Mouse (Mus musculus) heart, postnatal 0 days (tissue): ENCODE measurements around the gene Fscn3. TPM values are rescaled to one million over a fixed set of nuclear protein-coding genes. Genes with fewer than 3 reads are reported as not detected.
A peak's percentile ranks its signal among the peaks of the same experiment; 100 is the strongest.

Experiments
- ATAC-seq: fragments of 200-750 bp; cut with Nextera tagmentation; 2 replicates; pipeline ENCODE4 v1.8.0; 2017; ENCODE audit warnings: low read depth, moderate number of reproducible peaks, moderate library complexity; ENCODE audit not compliant: insufficient read depth
- DNase-seq: peaks from one replicate; pipeline ENCODE4 v3.0.0-alpha.2; 2016; ENCODE audit warnings: low spot score
- H3K27ac ChIP-seq: fragments of 300-500 bp; sonication (generic); 2 replicates; pipeline ENCODE4 v1.5.1; 2014; ENCODE audit warnings: low read depth, mild to moderate bottlenecking
- H3K27me3 ChIP-seq: fragments of 300-500 bp; sonication (generic); 2 replicates; pipeline ENCODE4 v1.6.1; 2014; ENCODE audit warnings: low read length, mixed read lengths; ENCODE audit not compliant: control insufficient read depth, insufficient read depth
- H3K36me3 ChIP-seq: fragments of 300-500 bp; sonication (generic); replicated peaks from 2 replicates; pipeline ENCODE4 v1.6.1; 2014; ENCODE audit warnings: low read length, mixed read lengths; ENCODE audit not compliant: control insufficient read depth, insufficient read depth
- H3K4me1 ChIP-seq: fragments of 300-500 bp; sonication (generic); 2 replicates; pipeline ENCODE4 v1.6.1; 2014; ENCODE audit warnings: antibody characterized with exemption; ENCODE audit not compliant: control insufficient read depth, insufficient read depth
- H3K4me2 ChIP-seq: fragments of 300-500 bp; sonication (generic); 2 replicates; pipeline ENCODE4 v1.6.1; 2014; ENCODE audit warnings: low read depth, mild to moderate bottlenecking, low read length, moderate library complexity
- H3K4me3 ChIP-seq: fragments of 300-500 bp; sonication (generic); 2 replicates; pipeline ENCODE4 v1.5.1; 2014; ENCODE audit warnings: low read depth, low read length
- H3K9ac ChIP-seq: fragments of 300-500 bp; sonication (generic); replicated peaks from 2 replicates; pipeline ENCODE4 v1.6.1; 2014; ENCODE audit warnings: low read depth, low read length, mixed read lengths
- H3K9me3 ChIP-seq: fragments of 300-500 bp; sonication (generic); replicated peaks from 2 replicates; pipeline ENCODE4 v1.6.1; 2016; ENCODE audit warnings: low read length; ENCODE audit not compliant: control insufficient read depth
- CTCF ChIP-seq: IDR thresholded peaks from 2 replicates; pipeline ENCODE4 v1.5.1; 2016; ENCODE audit warnings: antibody characterized with exemption, control low read depth, low read depth
- EP300 ChIP-seq: IDR thresholded peaks from 2 replicates; pipeline ENCODE4 v1.6.1; 2016; ENCODE audit warnings: antibody characterized with exemption, low read depth
- WGBS: fragments of 180-500 bp; shearing (Covaris S2); extraction: QIAGEN DNeasy Blood & Tissue Kit; methylation state at CpG from one replicate; pipeline ENCODE4 v1.1.7; 2014; 5-methylcytosine and 5-hydroxymethylcytosine counted together
- polyA plus RNA-seq: library from polyadenylated mRNA; unstranded; fragments of >200 nt; fragmentation: Nextera tagmentation; extraction: Ambion mirVana; gene quantifications from 2 replicates; pipeline ENCODE4 v1.2.1, GENCODE M21; 2015
- total RNA-seq: library from RNA; depleted of rRNA; stranded (reverse); fragments of >200 nt; gene quantifications from 2 replicates; pipeline ENCODE4 v1.2.3, GENCODE M21; 2014; ENCODE audit warnings: low replicate concordance; rRNA removed

Fscn3 gene
- total and polyA plus RNA-seq, 2 experiments from 2014 or later, result not detected

GRCm38 (mm10) chr6:28480752-28481492, 53.3 kb downstream of the Fscn3 start:
- Histone ChIP-seq H3K36me3 (no peaks in the 10 kb centered on the region), H3K27me3 (no peaks in the 10 kb centered on the region), H3K4me2 (peak overlapping the region; percentile 94), H3K4me3 (peak overlapping the region; percentile 88), H3K9ac (peak overlapping the region; percentile 88), H3K27ac (peak overlapping the region; percentile 92), H3K9me3 (no peaks in the 10 kb centered on the region), H3K4me1 (peaks cover 55% of the 10 kb centered on the region)
- TF ChIP-seq EP300 (no peak), CTCF (no peak)
- no peak for DNase-seq
- 2% methylated on average over 21 of the region's 21 CpGs for WGBS
- ATAC-seq, result no peak

GRCm38 (mm10) chr6:28482711-28483315, 55.2 kb downstream of the Fscn3 start:
- Histone ChIP-seq H3K4me3 (no peak overlapping the region), H3K4me1 (peaks cover 73% of the 10 kb centered on the region), H3K27ac (no peak overlapping the region), H3K4me2 (peak overlapping the region; percentile 4; the same call in 1 of the 2 replicates), H3K27me3 (no peaks in the 10 kb centered on the region), H3K9ac (no peak overlapping the region), H3K9me3 (no peaks in the 10 kb centered on the region), H3K36me3 (no peaks in the 10 kb centered on the region)
- ATAC-seq, result no peak
- no peak for DNase-seq
- TF ChIP-seq EP300, result no peak
- no peak for TF ChIP-seq CTCF
- WGBS, result 58% methylated on average over 4 of the region's 4 CpGs

GRCm38 (mm10) chr6:28486008-28486407, 58.4 kb downstream of the Fscn3 start:
- 36% methylated on average over 2 of the region's 2 CpGs for WGBS
- peaks cover 6% of the 10 kb centered on the region; the same call in 1 of the 2 replicates for H3K36me3 ChIP-seq
- DNase-seq (peak; percentile 73), ATAC-seq (peak; percentile 87)
- H3K27me3 ChIP-seq, result no peaks in the 10 kb centered on the region
- H3K4me3 ChIP-seq, result no peak overlapping the region
- no peak overlapping the region for H3K9ac ChIP-seq
- peak overlapping the region; percentile 32; the same call in 1 of the 2 replicates for H3K4me2 ChIP-seq
- peaks cover 73% of the 10 kb centered on the region for H3K4me1 ChIP-seq
- peak overlapping the region; percentile 77 for H3K27ac ChIP-seq
- no peaks in the 10 kb centered on the region for H3K9me3 ChIP-seq
- no peak for TF ChIP-seq EP300
- no peak for TF ChIP-seq CTCF

- H3K27ac ChIP-seq, result peak overlapping the region; percentile 77
- H3K4me3 ChIP-seq, result no peak overlapping the region
- ATAC-seq (no peak), DNase-seq (no peak)
- H3K4me1 ChIP-seq, result peaks cover 68% of the 10 kb centered on the region
- H3K4me2 ChIP-seq, result peak overlapping the region; percentile 32; the same call in 1 of the 2 replicates
- H3K9me3 ChIP-seq, result no peaks in the 10 kb centered on the region
- H3K36me3 ChIP-seq, result peaks cover 6% of the 10 kb centered on the region; the same call in 1 of the 2 replicates
- TF ChIP-seq CTCF, result no peak
- no peak for TF ChIP-seq EP300
- H3K9ac ChIP-seq, result no peak overlapping the region
- 46% methylated on average over 2 of the region's 2 CpGs for WGBS
- H3K27me3 ChIP-seq, result no peaks in the 10 kb centered on the region
Observed at GRCm38 (mm10) chr6:28486471-28486870, 58.9 kb downstream of the Fscn3 start.

GRCm38 (mm10) chr6:28486905-28487304, 59.3 kb downstream of the Fscn3 start:
- ATAC-seq (no peak), DNase-seq (no peak)
- H3K27me3 ChIP-seq, result no peaks in the 10 kb centered on the region
- no peaks in the 10 kb centered on the region for H3K9me3 ChIP-seq
- no peak overlapping the region for H3K4me3 ChIP-seq
- peaks cover 64% of the 10 kb centered on the region for H3K4me1 ChIP-seq
- whole genome bisulfite sequencing, result 87% methylated on average over 7 of the region's 7 CpGs
- no peak overlapping the region; the same call in 1 of the 2 replicates for H3K4me2 ChIP-seq
- TF ChIP-seq CTCF (no peak), EP300 (no peak)
- H3K36me3 ChIP-seq, result peaks cover 6% of the 10 kb centered on the region; the same call in 1 of the 2 replicates
- no peak overlapping the region for H3K9ac ChIP-seq
- 0 out of 2 replicates have a peak overlapping the region, but pooled peaks have one; percentile 77 for H3K27ac ChIP-seq

Other genes with a start within 250 kb of the Fscn3 start
- 18.6 and 19.5 TPM in 2 replicates for gene Zfp800, start 29.8 kb upstream of the Fscn3 start, total RNA-seq
- 11.0 and 12.7 TPM in 2 replicates for gene Zfp800, start 29.8 kb upstream of the Fscn3 start, polyA plus RNA-seq
- 219 and 253 TPM in 2 replicates for gene Arf5, start 4.2 kb upstream of the Fscn3 start, total RNA-seq
- 235 and 240 TPM in 2 replicates for gene Arf5, start 4.2 kb upstream of the Fscn3 start, polyA plus RNA-seq
- 5.9 and 6.4 TPM in 2 replicates for gene Gcc1, start 601 bp downstream of the Fscn3 start, total RNA-seq
- gene Gcc1, start 601 bp downstream of the Fscn3 start, polyA plus RNA-seq, result 4.2 and 4.3 TPM in 2 replicates
- not detected in 2 replicates for gene Pax4, start 21.6 kb downstream of the Fscn3 start, total RNA-seq
- not detected in 2 replicates for gene Pax4, start 21.6 kb downstream of the Fscn3 start, polyA plus RNA-seq
- gene Snd1, start 47.4 kb downstream of the Fscn3 start, total RNA-seq, result 101 and 120 TPM in 2 replicates
- gene Snd1, start 47.4 kb downstream of the Fscn3 start, polyA plus RNA-seq, result 52.2 and 54.7 TPM in 2 replicates